Mouse (Mus musculus) adrenal gland (tissue): ENCODE data around the gene Rgs4.

Experiments used
- intact Hi-C: fragments of 180-260 bp; cut with DNase I; formaldehyde crosslinking; loops from one replicate; pipeline ENCODE4 v1.15.1; 2025
- long read RNA-seq, 2 experiments: library from polyadenylated mRNA; unstranded; transcript quantifications; one replicate each; pipeline ENCODE4 v2.0.0; 2020; ENCODE audit warnings: borderline replicate concordance in 1 of 2; ENCODE audit not compliant: insufficient replicate concordance in 1 of 2

Rgs4 gene
- long read RNA-seq, experiment 1, partial matches to known transcripts, result 3 of 6 reads
- long read RNA-seq, experiment 1, other reads (novel, unspliced or antisense), result 0 of 6 reads
- long read RNA-seq, experiment 2, transcript Rgs4-201 (5 exons, 2,941 nt), result major isoform, 11 of 17 reads
- long read RNA-seq, experiment 2, partial matches to known transcripts, result 0 of 17 reads
- long read RNA-seq, experiment 2, other reads (novel, unspliced or antisense), result 6 of 17 reads

- intact Hi-C loops, result loop anchor here (5.0 kb wide), 1 partner anchor 170 kb away; no protein-coding TSS in a partner anchor
These were observed at the start of gene Rgs4 for GRCm38 (mm10) chr1:169747473-169747872. Gene Rgs4 (minus strand): TSS chr1:169747642.

GRCm38 (mm10) chr1:169792437-169792836 lies 45.0 kb upstream of the Rgs4 start:
- intact Hi-C loops, result no loop called here

- intact Hi-C loops, result no loop called here
These were observed 38.5 kb upstream of the Rgs4 start for GRCm38 (mm10) chr1:169785981-169786380.

- intact Hi-C loops, result no loop called here
These were observed 29.1 kb upstream of the Rgs4 start for GRCm38 (mm10) chr1:169776566-169776965.

GRCm38 (mm10) chr1:169764619-169764955 lies 17.1 kb upstream of the Rgs4 start:
- intact Hi-C loops, result no loop called here

- intact Hi-C loops, result no loop called here
These were observed 16.6 kb upstream of the Rgs4 start for GRCm38 (mm10) chr1:169763858-169764618.

- intact Hi-C loops, result no loop called here
These were observed 15.1 kb upstream of the Rgs4 start for GRCm38 (mm10) chr1:169762524-169762923.

GRCm38 (mm10) chr1:169756532-169756931 lies 9.1 kb upstream of the Rgs4 start:
- intact Hi-C loops, result no loop called here

GRCm38 (mm10) chr1:169752395-169752794 lies 5.0 kb upstream of the Rgs4 start:
- intact Hi-C loops, result loop anchor here (5.0 kb wide), 1 partner anchor 80 kb away; no protein-coding TSS in a partner anchor

GRCm38 (mm10) chr1:169748439-169748838 lies 997 bp upstream of the Rgs4 start:
- intact Hi-C loops, result loop anchor here (5.0 kb wide), 1 partner anchor 169 kb away; no protein-coding TSS in a partner anchor

- intact Hi-C loops, result loop anchor here (5.0 kb wide), 1 partner anchor 169 kb away; no protein-coding TSS in a partner anchor
These were observed 460 bp upstream of the Rgs4 start for GRCm38 (mm10) chr1:169747902-169748301.

GRCm38 (mm10) chr1:169741147-169741546 lies 6.3 kb downstream of the Rgs4 start:
- intact Hi-C loops, result no loop called here

GRCm38 (mm10) chr1:169737231-169737630 lies 10.2 kb downstream of the Rgs4 start:
- intact Hi-C loops, result no loop called here

GRCm38 (mm10) chr1:169736139-169736538 lies 11.3 kb downstream of the Rgs4 start:
- intact Hi-C loops, result no loop called here

- intact Hi-C loops, result no loop called here
These were observed 16.8 kb downstream of the Rgs4 start for GRCm38 (mm10) chr1:169730599-169731100.

- intact Hi-C loops, result no loop called here
These were observed 21.1 kb downstream of the Rgs4 start for GRCm38 (mm10) chr1:169726319-169726718.

GRCm38 (mm10) chr1:169721836-169722235 lies 25.6 kb downstream of the Rgs4 start:
- intact Hi-C loops, result no loop called here

- intact Hi-C loops, result no loop called here
These were observed 42.9 kb downstream of the Rgs4 start for GRCm38 (mm10) chr1:169704395-169705087.

GRCm38 (mm10) chr1:169699184-169699583 lies 48.3 kb downstream of the Rgs4 start:
- intact Hi-C loops, result no loop called here

- intact Hi-C loops, result no loop called here
These were observed 50.2 kb downstream of the Rgs4 start for GRCm38 (mm10) chr1:169697236-169697635.

- intact Hi-C loops, result no loop called here
These were observed 52.1 kb downstream of the Rgs4 start for GRCm38 (mm10) chr1:169695356-169695755.

- intact Hi-C loops, result no loop called here
These were observed 53.9 kb downstream of the Rgs4 start for GRCm38 (mm10) chr1:169693537-169693936.
